ENCODE assay signal across 9 mouse cellular contexts in the genomic region with DNA sequence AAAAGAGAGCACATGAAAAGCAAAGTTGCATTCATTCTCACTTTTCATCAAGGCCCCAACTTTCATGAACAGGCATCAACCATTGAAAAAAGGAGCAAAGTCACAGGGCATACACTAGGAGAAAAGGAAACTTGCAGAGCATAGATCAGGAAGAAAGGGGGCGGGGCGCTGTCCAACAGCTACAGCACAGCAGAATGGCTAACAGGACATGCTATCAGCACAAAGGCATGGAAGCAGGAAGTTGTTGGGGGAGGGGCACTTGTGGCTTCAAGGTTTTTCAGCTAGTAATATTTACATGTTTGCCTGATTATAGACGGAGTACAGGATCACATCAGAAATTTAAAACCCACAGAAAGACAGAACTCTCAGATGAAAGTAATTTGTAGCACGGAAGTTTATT.
DNase-seq lines count a peak whose midpoint lies in the region; ATAC-seq and TF ChIP-seq lines count a peak whose summit lies in the region.
"Had no signal": no experiment of that assay in that cellular context is flagged by ENCODE, and none has a peak within 500 bp of the region (broad histone marks: within the 10 kb centered on the region; RNA-seq: fewer than 3 reads in every experiment).

No protein-coding gene starts in this region.

- no peak for ATAC-seq in hindbrain, embryonic 11.5 days (ENCODE audit: low FRiP score)
- ATAC-seq in hindbrain, postnatal 0 days, result no peak
- ATAC-seq in forebrain, embryonic 13.5 days, result no peak

- no peaks in the 10 kb centered on the region for H3K27me3 ChIP-seq in hindbrain, embryonic 11.5 days (ENCODE audit: control insufficient read depth, insufficient read depth, low read length)
- H3K27me3 ChIP-seq in hindbrain, postnatal 0 days (ENCODE audit: insufficient read depth, low read length), result no peaks in the 10 kb centered on the region
- no peaks in the 10 kb centered on the region for H3K27me3 ChIP-seq in limb, embryonic 10.5 days (ENCODE audit: low read depth, poor library complexity, severe bottlenecking)
- no peaks in the 10 kb centered on the region for H3K27me3 ChIP-seq in myocyte (ENCODE audit: control insufficient read depth, insufficient read depth, insufficient read length)
- H3K27me3 ChIP-seq in forebrain, embryonic 13.5 days, result no peaks in the 10 kb centered on the region
- H3K27me3 ChIP-seq: heart, embryonic 15.5 days had no signal

- no peaks in the 10 kb centered on the region for H3K36me3 ChIP-seq in hindbrain, embryonic 11.5 days (ENCODE audit: control insufficient read depth, insufficient read depth, low read length)
- no peaks in the 10 kb centered on the region for H3K36me3 ChIP-seq in hindbrain, postnatal 0 days (ENCODE audit: insufficient read depth, low read length)
- no peaks in the 10 kb centered on the region for H3K36me3 ChIP-seq in limb, embryonic 10.5 days
- no peaks in the 10 kb centered on the region for H3K36me3 ChIP-seq in myocyte (ENCODE audit: control insufficient read depth, insufficient read depth)
- H3K36me3 ChIP-seq in forebrain, embryonic 13.5 days (ENCODE audit: poor library complexity, severe bottlenecking), result no peaks in the 10 kb centered on the region
- H3K36me3 ChIP-seq: heart, embryonic 15.5 days had no signal

- H3ac ChIP-seq in myocyte (ENCODE audit: control insufficient read depth, insufficient read length), result no peak overlapping the region

- intact Hi-C loops in left cerebral cortex, postnatal 36 days (cut with DNase I), result no loop called here

- H3K4me2 ChIP-seq in hindbrain, embryonic 11.5 days (replicated peaks; ENCODE audit: low read depth, low read length), result no peak overlapping the region
- no peak overlapping the region for H3K4me2 ChIP-seq in hindbrain, postnatal 0 days (ENCODE audit: low read depth, low read length)
- no peak overlapping the region for H3K4me2 ChIP-seq in myocyte (ENCODE audit: low read depth)
- no peak overlapping the region for H3K4me2 ChIP-seq in forebrain, embryonic 13.5 days
- H3K4me2 ChIP-seq: heart, embryonic 15.5 days had no signal

- no peak for TF ChIP-seq CTCF in hindbrain, postnatal 0 days (IDR thresholded peaks at IDR 0.05; ENCODE audit: low read depth)

- DNase-seq in hindbrain, embryonic 11.5 days (ENCODE audit: low spot score), result peak; percentile 41
- no peak for DNase-seq in hindbrain, postnatal 0 days (ENCODE audit: low spot score)
- DNase-seq in c-Kit-positive CD71-negative TER-119-negative erythroid progenitor cells, embryonic 14.5 days (ENCODE audit: low read depth), result peak; percentile 40
- peak; percentile 43 for DNase-seq in limb, embryonic 10.5 days (ENCODE audit: low spot score)
- no peak for DNase-seq in cerebellum, adult 9-10 months
- no peak for DNase-seq in left cerebral cortex, postnatal 36 days (ENCODE audit: low spot score in 2 of 2)

- no peaks in the 10 kb centered on the region for H3K79me2 ChIP-seq in myocyte (ENCODE audit: control insufficient read depth, insufficient read depth)

- no peak for TF ChIP-seq POLR2A in myocyte (IDR thresholded peaks at IDR 0.05; ENCODE audit: insufficient read length, low read depth)

- no peak overlapping the region for H3K9ac ChIP-seq in hindbrain, embryonic 11.5 days (ENCODE audit: low read depth, low read length)
- no peak overlapping the region for H3K9ac ChIP-seq in hindbrain, postnatal 0 days (replicated peaks; ENCODE audit: low read length)
- no peak overlapping the region for H3K9ac ChIP-seq in forebrain, embryonic 13.5 days
- H3K9ac ChIP-seq: heart, embryonic 15.5 days had no signal

- no peak overlapping the region for H3K27ac ChIP-seq in hindbrain, embryonic 11.5 days (ENCODE audit: low read depth, low read length)
- H3K27ac ChIP-seq in hindbrain, postnatal 0 days, result no peak overlapping the region
- H3K27ac ChIP-seq in limb, embryonic 10.5 days, result no peak overlapping the region
- no peak overlapping the region for H3K27ac ChIP-seq in forebrain, embryonic 13.5 days
- H3K27ac ChIP-seq: heart, embryonic 15.5 days had no signal

- H3K4me3 ChIP-seq in hindbrain, embryonic 11.5 days (ENCODE audit: low read depth, low read length), result no peak overlapping the region
- no peak overlapping the region for H3K4me3 ChIP-seq in hindbrain, postnatal 0 days (ENCODE audit: low read length)
- H3K4me3 ChIP-seq in limb, embryonic 10.5 days, result no peak overlapping the region
- H3K4me3 ChIP-seq in myocyte, result no peak overlapping the region
- H3K4me3 ChIP-seq in forebrain, embryonic 13.5 days, result no peak overlapping the region
- H3K4me3 ChIP-seq: heart, embryonic 15.5 days had no signal

- no peaks in the 10 kb centered on the region for H3K4me1 ChIP-seq in hindbrain, embryonic 11.5 days (replicated peaks; ENCODE audit: control insufficient read depth, insufficient read depth, low read length)
- H3K4me1 ChIP-seq in hindbrain, postnatal 0 days (ENCODE audit: insufficient read depth, low read length), result 0 out of 2 replicates have a peak, but pooled peaks cover 5% of the 10 kb centered on the region
- H3K4me1 ChIP-seq in limb, embryonic 10.5 days, result peaks cover 10% of the 10 kb centered on the region
- no peaks in the 10 kb centered on the region for H3K4me1 ChIP-seq in forebrain, embryonic 13.5 days
- H3K4me1 ChIP-seq: heart, embryonic 15.5 days had no signal

- WGBS in hindbrain, embryonic 11.5 days, result 76% methylated on average over 4 of the region's 4 CpGs
- WGBS in hindbrain, postnatal 0 days, result 87% methylated on average over 4 of the region's 4 CpGs
- 79% methylated on average over 4 of the region's 4 CpGs for WGBS in limb, embryonic 10.5 days
- WGBS in forebrain, embryonic 13.5 days, result 86% methylated on average over 4 of the region's 4 CpGs

- H3K9me3 ChIP-seq in hindbrain, embryonic 11.5 days (ENCODE audit: control insufficient read depth, low read length), result no peaks in the 10 kb centered on the region
- no peaks in the 10 kb centered on the region for H3K9me3 ChIP-seq in hindbrain, postnatal 0 days (ENCODE audit: low read length)
- no peaks in the 10 kb centered on the region for H3K9me3 ChIP-seq in limb, embryonic 10.5 days (replicated peaks)
- H3K9me3 ChIP-seq in forebrain, embryonic 13.5 days (replicated peaks), result no peaks in the 10 kb centered on the region
- H3K9me3 ChIP-seq: heart, embryonic 15.5 days had no signal

TF ChIP-seq in myocyte, 11 proteins besides CTCF, POLR2A, EP300 and RAD21:
- peak; percentile 53 for TF ChIP-seq REST (IDR thresholded peaks at IDR 0.05; ENCODE audit: insufficient read depth, insufficient read length)
- TF ChIP-seq TCF3 (IDR thresholded peaks at IDR 0.05; ENCODE audit: insufficient read length, low read depth), result no peak
- TF ChIP-seq MAX (IDR thresholded peaks at IDR 0.05; ENCODE audit: low read depth), result no peak

Comparison
In these comparisons a context has a peak if more than half of its experiments do, and no peak if none do; other contexts are left out.
1. DNase-seq: peak in hindbrain, embryonic 11.5 days (single experiment), c-Kit-positive CD71-negative TER-119-negative erythroid progenitor cells, embryonic 14.5 days (single experiment) and limb, embryonic 10.5 days (single experiment); none in hindbrain, postnatal 0 days (single experiment), cerebellum, adult 9-10 months (single experiment) and left cerebral cortex, postnatal 36 days (0 of 2).